Mouse (Mus musculus): Measurements from ENCODE around the gene Tesc.

Gene Tesc

GRCm38 (mm10) chr5:118045385-118045784 is 17.8 kb downstream of the Tesc start:
- no peak for DNase-seq

GRCm38 (mm10) chr5:118047091-118047757 is 19.7 kb downstream of the Tesc start:
- DNase-seq, result no peak

GRCm38 (mm10) chr5:118048412-118048811 is 20.9 kb downstream of the Tesc start:
- no peak for DNase-seq

- no peak for DNase-seq
Measured at GRCm38 (mm10) chr5:118048928-118049327, 21.4 kb downstream of the Tesc start.

DNA sequence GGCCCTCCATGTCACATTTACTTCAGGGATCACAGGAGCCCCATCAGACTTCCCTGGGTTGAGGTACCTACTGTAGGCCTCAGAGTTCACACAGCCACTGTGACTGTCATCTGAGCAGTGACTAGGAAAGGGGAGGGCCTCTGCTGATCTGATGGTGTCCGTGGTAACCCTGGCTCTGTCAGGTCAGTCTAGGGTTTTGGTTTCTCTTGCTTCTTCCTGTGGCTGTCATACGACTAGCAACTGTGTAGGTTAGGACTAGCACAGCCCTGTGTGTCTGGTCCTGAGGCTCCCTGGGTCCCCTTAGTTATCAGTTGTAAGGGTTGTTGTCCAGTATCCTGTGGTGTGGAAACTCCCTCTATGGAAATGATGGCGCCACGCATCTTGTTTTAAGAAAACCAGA is 23.2 kb downstream of the Tesc start:
- no peak for DNase-seq

DNA sequence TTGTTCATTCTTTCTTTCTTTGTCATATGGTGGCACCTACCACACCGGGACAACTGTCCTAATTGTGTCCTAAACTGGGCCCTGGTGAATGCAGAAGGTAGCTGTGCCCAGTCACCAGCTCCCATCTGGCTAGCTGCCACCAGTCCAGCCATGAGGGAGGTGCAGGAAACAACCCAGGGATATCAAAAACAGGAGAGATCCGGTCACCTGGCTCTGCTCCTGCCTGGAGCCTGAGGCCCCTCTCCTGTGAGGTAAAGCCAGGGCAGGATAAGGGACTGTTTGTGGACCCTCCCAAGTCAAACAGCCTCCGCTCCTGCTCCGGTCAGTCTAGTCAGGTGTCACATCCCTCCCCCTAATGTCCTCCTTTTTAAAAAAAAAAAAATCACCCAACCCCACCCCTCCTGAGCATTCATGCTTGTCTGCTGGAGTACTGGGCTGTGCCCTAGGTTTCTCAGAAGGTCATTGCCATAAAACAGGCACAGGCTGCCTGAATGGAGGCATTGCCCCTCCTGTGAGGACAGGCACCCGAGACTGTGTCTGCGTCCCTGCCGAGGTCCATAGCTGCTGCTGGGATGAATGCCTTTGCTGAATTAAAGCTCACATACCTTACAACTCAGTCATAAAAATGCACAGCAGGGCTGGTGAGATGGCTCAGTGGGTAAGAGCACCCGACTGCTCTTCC is 24.6 kb downstream of the Tesc start:
- peak; percentile 89 for DNase-seq

GRCm38 (mm10) chr5:118053205-118053604 is 25.7 kb downstream of the Tesc start:
- no peak for DNase-seq

DNA sequence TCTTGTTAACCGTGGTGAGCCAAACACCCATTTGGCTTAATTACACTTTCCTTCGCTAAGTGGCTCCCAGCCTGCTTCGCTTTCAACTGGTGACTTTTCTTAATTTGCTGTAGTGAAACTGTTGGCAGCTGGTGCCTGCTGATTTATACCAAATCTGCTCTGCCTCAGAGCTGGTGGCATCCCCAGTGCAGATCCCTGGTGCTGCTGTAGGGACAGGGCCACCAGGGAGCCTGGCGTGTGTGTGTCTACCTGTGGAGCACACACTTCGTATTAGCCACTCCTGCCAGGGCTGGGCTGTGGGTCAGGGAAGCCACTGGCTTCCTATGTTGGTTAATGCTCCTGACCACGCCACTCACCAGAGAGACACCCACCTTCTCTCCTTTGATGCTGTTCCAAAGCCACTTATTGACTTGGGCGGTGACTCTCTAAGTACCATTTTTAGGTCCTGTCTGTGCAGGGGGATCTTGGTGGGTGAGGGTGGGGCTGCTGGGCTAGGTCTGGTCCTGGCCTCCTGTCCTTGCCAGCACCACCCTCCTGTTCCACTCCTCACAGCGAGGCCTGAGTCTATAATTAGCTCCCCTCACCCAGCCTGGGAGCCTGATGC is 30.1 kb downstream of the Tesc start:
- DNase-seq, result peak; percentile 66

- DNase-seq, result peak; percentile 41
Measured at GRCm38 (mm10) chr5:118058858-118059257, 31.3 kb downstream of the Tesc start.

DNA sequence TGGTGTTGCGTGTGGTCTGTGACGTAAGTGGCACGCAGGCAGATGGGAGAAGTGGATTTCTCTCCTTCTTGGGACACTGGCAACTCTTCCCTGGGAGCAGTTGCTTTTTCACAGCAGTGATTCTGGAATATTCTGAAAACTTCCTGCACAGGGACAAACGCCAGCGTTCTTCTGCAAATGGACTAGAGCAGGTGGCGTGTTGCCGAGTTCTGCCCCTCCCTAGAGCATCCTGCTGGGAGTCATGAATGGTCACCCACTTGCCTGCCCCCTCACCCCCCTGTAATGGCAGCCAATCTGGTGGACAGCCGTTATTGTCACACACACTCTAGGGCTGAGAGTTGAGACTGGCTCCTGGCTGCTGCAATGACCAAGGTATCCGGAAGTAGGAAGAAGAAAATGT is 32.1 kb downstream of the Tesc start:
- DNase-seq, result peak; percentile 69

- DNase-seq, result peak; percentile 79
Measured at GRCm38 (mm10) chr5:118061391-118061790, 33.8 kb downstream of the Tesc start.

GRCm38 (mm10) chr5:118063181-118063621 is 35.7 kb downstream of the Tesc start:
- DNase-seq, result no peak

DNA sequence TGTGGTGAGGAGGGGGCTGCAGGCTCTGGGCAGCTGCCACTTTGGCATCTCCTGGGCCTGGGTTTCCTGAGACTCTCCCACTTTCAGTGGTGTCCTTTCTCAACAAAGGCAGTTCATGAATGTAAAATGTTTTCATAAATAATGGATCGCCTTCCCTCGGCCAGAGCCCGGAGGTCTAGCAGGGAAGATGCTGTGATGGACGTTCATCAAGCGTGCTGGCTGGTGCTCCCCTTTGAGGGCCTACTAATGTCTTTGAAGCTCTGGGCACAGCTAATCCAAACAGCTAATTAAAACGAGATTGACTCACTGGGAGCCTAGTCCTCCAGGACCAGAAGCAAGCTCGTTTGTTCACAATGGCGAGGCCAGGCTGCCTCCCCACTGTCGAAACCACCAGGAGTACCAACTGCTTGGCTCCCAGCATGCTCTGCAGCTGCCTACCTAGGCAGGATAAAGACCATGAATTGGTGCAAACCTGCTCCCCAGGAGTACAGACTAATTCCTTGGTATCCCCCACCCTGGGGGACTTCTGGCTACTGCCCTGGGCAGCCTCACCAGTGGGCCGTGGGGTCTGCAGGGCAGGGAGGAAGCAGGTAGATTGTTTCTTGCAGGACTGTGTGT is 36.9 kb downstream of the Tesc start:
- DNase-seq, result no peak

DNA sequence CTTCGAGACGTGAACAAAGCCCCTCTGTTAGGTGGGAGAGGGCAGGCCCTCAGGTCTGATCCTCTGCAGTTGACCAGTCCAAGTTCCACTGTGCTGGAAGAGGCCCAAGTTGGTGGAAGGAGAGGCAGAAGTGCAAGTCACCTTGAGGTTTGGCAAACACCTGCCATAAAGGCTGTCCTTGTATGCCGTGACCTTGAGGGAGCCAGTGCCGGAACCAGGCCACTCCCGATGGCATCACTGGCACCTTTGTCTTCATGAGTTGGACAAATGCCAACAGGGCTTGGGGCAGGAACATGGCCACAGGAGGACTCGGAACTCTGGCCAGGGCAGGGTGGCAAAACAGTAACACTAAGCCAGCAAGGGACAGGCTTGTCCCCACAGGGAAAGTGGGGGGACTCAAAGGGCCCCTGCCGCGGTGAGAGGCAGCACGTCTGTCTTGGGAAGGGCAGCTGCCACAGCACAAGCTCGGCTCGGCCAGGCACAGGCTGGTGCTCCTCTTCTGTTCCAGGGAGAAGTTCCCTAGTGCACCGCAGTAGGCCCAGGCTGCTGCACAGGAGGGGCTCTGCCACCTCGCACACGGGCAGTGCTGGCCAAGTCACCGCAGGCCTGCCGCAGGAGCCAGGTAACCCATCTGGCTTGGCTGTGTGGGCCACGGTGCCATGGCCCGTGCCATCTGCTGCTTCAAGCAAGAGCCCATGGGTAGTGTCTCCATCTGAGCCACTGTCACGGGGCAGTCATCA is 38.1 kb downstream of the Tesc start:
- DNase-seq, result peak; percentile 94

- DNase-seq, result peak; percentile 89
Measured at GRCm38 (mm10) chr5:118066828-118067227, 39.3 kb downstream of the Tesc start.

DNA sequence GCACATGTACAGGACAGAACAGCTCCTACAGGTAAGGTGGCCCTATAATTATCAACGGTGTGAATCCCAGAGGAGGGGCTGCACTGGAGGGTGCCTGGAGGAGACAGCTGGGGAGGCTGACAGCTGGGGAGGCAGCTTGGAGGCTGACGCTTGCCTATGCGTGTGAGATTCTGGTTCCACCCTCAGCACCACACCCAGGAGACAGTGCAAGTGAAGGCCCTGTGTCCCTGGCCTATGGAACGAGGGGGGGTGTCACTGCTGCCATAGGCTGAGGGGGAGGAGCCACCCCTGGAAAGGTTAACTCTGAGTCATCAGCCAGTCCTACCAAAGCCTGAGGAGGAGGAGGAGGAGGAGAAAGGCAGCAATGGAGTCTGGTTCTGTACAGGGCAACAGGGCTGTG is 40.0 kb downstream of the Tesc start:
- DNase-seq, result no peak

DNA sequence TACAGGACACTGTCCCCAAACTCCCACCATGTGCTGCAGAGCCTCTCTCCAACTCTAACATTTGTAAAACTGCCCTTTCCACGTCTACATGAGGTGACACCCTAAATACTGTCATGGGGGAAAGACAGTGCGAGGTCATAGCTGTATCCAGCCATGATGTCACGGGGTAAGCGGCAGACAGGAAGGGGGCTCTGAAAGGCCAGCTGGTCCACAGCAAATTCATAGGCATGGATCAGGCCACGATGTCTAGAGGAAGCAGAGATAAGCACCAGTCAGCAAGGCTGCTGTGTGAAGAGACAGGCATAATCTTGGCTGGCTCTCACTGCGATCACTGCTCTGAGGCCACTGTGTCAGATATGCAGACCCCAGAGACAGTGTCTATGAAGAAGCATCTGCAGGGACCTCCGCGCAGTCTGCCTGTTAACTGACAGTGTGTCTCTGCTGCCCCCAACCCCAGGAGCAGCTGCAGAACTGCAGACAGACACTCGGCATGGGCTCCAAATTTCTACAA is 40.5 kb downstream of the Tesc start:
- DNase-seq, result no peak

DNA sequence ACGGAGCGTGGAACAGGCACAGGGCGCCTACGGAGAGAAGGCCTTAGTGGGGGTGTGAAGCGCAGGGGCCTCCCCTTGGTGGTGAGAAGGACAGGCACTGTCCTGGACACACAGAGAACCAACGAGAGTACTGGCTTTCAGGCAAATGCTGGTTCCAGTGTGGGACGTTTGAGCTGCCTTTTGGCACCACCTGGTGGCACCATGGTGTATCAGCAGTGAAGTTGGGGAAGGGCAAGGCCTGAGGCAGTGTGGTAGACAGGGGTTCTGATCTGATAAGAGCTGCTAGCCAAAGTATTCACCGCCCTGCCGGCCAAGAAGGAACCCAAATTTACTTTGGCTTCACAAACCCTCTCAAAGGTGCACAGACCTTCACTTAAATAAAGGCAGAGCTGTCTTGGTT is 41.8 kb downstream of the Tesc start:
- DNase-seq, result peak; percentile 90

DNA sequence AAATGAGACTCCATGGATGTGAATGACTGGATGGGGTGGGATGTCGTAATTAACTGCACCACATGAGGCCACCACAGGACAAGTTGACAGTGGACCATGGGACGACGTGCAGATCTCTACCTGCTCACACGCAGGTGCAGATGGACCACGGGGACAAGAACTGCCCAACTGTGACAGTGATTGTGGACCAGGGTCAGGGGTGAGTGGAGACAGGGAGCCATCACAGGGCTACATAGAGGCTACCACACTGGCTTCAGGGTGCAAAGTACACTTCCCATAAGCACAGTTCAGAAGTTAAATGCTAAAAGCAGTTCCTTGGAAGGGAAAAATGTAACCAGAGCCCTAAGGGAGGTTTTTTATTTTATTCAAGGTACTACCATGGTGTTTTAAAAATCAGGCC is 44.2 kb downstream of the Tesc start:
- DNase-seq, result no peak

GRCm38 (mm10) chr5:118073213-118073773 is 45.8 kb downstream of the Tesc start:
- DNase-seq, result no peak

- DNase-seq, result peak; percentile 76
Measured at GRCm38 (mm10) chr5:118076721-118077592, 49.4 kb downstream of the Tesc start.
